In the genomic region with DNA sequence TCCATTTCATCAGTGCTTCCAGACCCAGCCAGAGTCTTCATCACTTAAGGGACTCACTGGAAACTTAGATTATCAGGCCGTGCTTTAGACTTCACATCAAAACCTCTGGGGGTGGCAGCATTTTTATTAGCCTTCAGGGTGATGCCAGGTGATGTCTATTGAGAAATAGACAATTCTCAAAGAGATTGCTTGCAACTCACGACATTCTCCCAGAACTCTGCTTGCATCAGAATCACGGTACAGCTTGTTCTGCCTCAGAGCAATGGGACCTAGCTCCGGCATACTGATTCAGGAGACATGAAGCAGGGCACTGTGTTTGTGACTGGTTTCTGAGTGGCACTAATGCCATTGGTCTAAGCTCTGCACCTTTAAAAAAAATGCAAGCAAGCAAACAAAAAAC, we compare ENCODE assay signal across 27 mouse cellular contexts.
"Had no signal": no experiment of that assay in that cellular context is flagged by ENCODE, and none has a peak within 500 bp of the region (broad histone marks: within the 10 kb centered on the region; RNA-seq: fewer than 3 reads in every experiment).

No protein-coding gene starts in this region.

- H3K27ac ChIP-seq: limb, embryonic 10.5 days; limb, embryonic 12.5 days; limb, embryonic 13.5 days; limb, embryonic 15.5 days; liver, embryonic 12.5 days; liver, embryonic 13.5 days; liver, embryonic 14.5 days; liver, embryonic 15.5 days; lung, embryonic 15.5 days; macrophage; midbrain, embryonic 10.5 days; midbrain, embryonic 12.5 days; midbrain, embryonic 13.5 days; midbrain, embryonic 15.5 days; neural tube, embryonic 12.5 days had no signal

- H3K4me3 ChIP-seq: limb, embryonic 10.5 days; limb, embryonic 12.5 days; limb, embryonic 13.5 days; limb, embryonic 15.5 days; liver, embryonic 12.5 days; liver, embryonic 13.5 days; liver, embryonic 15.5 days; lung, embryonic 15.5 days; megakaryocyte, embryonic 14.5 days; midbrain, embryonic 10.5 days; midbrain, embryonic 12.5 days; midbrain, embryonic 13.5 days; midbrain, embryonic 15.5 days; myocyte; neural tube, embryonic 12.5 days had no signal

- H3K4me1 ChIP-seq: limb, embryonic 10.5 days; limb, embryonic 12.5 days; limb, embryonic 13.5 days; limb, embryonic 15.5 days; liver, embryonic 15.5 days; lung, embryonic 15.5 days; midbrain, embryonic 10.5 days; midbrain, embryonic 12.5 days; midbrain, embryonic 13.5 days; midbrain, embryonic 15.5 days; neural tube, embryonic 12.5 days had no signal

- DNase-seq: left cerebral cortex, postnatal 4 days; liver; liver, embryonic 13.5 days; liver, postnatal 0 days; lung, adult 2 months; lung, embryonic 14.5 days; lung, postnatal 10 days; lung, postnatal 14 days; lung, postnatal 36 days; lung, postnatal 4 days; midbrain, embryonic 14.5 days had no signal

- H3K36me3 ChIP-seq: limb, embryonic 10.5 days; limb, embryonic 12.5 days; limb, embryonic 13.5 days; limb, embryonic 15.5 days; liver, embryonic 12.5 days; liver, embryonic 13.5 days; liver, embryonic 15.5 days; lung, embryonic 15.5 days; midbrain, embryonic 10.5 days; midbrain, embryonic 12.5 days; midbrain, embryonic 13.5 days; midbrain, embryonic 15.5 days; neural tube, embryonic 12.5 days had no signal

- H3K9me3 ChIP-seq: limb, embryonic 10.5 days; limb, embryonic 12.5 days; limb, embryonic 13.5 days; limb, embryonic 15.5 days; liver, embryonic 12.5 days; liver, embryonic 13.5 days; liver, embryonic 15.5 days; lung, embryonic 15.5 days; megakaryocyte, embryonic 14.5 days; midbrain, embryonic 10.5 days; midbrain, embryonic 12.5 days; midbrain, embryonic 13.5 days; midbrain, embryonic 15.5 days; neural tube, embryonic 12.5 days had no signal

- H3K27me3 ChIP-seq: limb, embryonic 12.5 days; limb, embryonic 13.5 days; limb, embryonic 15.5 days; liver, embryonic 12.5 days; liver, embryonic 13.5 days; liver, embryonic 15.5 days; lung, embryonic 15.5 days; megakaryocyte, embryonic 14.5 days; midbrain, embryonic 12.5 days; midbrain, embryonic 13.5 days; midbrain, embryonic 15.5 days; neural tube, embryonic 12.5 days had no signal
